Mouse (Mus musculus): ENCODE results near the gene Rab1a.

GRCm38 (mm10) chr11:20211838-20212237 lies 10.6 kb downstream of the Rab1a start:
- TF ChIP-seq CTCF (IDR thresholded peaks at IDR 0.05; ENCODE audit: insufficient read depth, low read length) (no peak), POLR2A (IDR thresholded peaks at IDR 0.05; ENCODE audit: borderline replicate concordance, extremely low read depth, low read depth, low read length) (no peak)
